Mouse (Mus musculus) megakaryocyte progenitor cell, adult 5-6 weeks (primary cell): Measurements from ENCODE around the gene A830005F24Rik. TPM values are rescaled to one million over a fixed set of nuclear protein-coding genes. Genes with fewer than 3 reads are reported as not detected.
"Not testable (repeated sequence)": the region's sequence is repeated elsewhere in the genome, so short reads cannot be mapped to it uniquely, and the experiment has no call there.

Experiments used
- ATAC-seq: replicated peaks from 2 replicates; pipeline ENCODE4 v1.8.0; 2016; ENCODE audit warnings: mild to moderate bottlenecking, moderate TSS enrichment, inconsistent platforms; ENCODE audit not compliant: poor library complexity
- total RNA-seq, 2 experiments: library from RNA; stranded (forward) in 1 of 2; stranded (reverse) in 1 of 2; fragments of 157-497, 149-512 nt in 1 of 2; fragments of 200-1000 nt in 1 of 2; gene quantifications; 2 replicates each; pipeline versions ENCODE4 v1.2.3 to v1.2.4; 2015 to 2017

Gene A830005F24Rik
- total RNA-seq (2015) (0.71 and 1.0 TPM in 2 replicates), total RNA-seq (2017) (1.2 and 1.4 TPM in 2 replicates)

GRCm38 (mm10) chr13:48513003-48513929, at the start of gene A830005F24Rik, which contains the start of gene Zfp169:
TSS of gene A830005F24Rik (plus strand) at chr13:48513570.
TSS of gene Zfp169 (minus strand) at chr13:48513451.
- peak; percentile 100 for ATAC-seq

DNA sequence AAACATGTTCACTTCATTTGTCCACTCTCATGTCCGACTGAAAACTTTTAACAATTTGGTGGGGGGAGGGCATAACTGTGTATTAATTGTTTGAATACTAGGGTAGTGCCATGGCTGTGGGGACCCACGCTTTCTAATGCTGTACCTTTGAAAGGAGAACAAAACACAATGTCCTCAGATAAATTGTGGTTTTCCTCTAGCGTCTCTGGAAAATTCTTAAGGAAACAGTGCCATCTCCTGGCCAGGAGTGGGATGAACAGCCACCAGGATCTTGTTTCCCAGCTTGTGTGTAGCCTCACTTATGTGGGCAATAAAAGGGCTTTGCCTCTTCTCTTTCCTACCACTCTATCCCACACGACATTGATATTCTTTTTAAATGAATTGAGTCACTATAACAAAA, 49.2 kb upstream of the A830005F24Rik start:
- peak; percentile 80 for ATAC-seq

- no peak for ATAC-seq
Observed at GRCm38 (mm10) chr13:48466186-48466585, 47.2 kb upstream of the A830005F24Rik start.

DNA sequence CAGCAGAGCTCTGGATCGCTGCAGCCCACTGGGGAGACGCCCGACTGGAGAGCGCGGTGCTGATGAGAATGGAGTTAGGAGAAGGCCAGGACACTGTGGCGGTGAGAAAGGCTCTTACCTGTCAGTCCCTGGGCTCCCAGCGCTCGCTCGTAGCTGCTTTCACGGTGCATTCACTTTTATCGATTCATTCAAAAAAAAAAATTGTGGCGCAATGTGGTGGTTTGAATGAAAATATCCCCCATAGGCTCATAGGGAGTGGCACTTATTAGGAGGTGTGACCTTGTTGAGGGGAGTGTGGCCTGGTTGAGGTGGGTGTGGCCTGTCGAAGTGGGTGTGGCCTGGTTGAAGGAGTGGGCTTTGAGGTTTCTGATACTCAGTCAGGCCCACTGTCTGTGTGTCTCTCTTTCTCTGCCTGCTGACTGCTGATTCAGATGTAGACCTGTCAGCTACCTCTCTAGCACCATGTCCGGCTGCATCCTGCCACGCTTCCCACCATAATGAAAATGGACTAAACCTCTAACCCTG, 44.7 kb upstream of the A830005F24Rik start:
- no peak for ATAC-seq

DNA sequence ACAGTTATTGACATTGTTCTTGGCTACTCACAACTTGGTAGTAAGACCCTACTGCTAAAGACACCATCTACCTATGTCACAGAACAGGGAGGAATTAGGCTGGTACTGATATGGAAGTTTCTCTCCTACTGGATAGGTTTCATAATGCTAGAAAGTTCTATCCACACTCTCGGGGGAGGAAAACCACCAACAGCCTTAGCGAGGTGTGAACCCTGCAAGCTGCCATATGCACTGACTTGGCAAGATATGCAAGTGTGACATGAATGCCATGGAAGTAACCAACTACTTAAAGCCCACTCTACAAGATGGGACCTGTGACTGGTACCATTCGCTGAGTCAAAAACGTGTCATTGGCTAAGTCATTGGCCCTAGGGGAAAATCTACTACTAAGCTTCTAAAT, 29.8 kb upstream of the A830005F24Rik start:
- ATAC-seq: no peak

- ATAC-seq: no peak
Observed at GRCm38 (mm10) chr13:48490396-48491182, 22.8 kb upstream of the A830005F24Rik start.

DNA sequence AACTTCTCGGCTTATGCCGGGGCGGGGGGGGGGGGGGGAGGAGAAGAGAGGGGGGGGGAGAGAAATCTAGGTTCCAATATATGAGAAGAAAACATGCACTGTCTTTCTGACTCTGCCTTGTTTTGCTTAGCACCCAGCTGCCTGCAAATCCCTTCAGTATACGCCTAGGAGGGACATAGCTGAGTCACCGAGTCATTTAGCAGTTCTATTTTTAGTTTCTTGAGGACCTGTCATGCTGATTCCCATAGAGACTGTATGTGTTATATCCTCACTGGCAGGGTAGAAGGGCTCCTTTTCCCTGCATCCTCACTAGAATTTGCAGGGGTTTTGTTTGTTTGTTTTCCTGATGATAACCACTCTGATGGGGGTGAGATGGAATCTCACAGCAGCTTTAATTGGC, 20.2 kb upstream of the A830005F24Rik start:
- ATAC-seq: no peak

DNA sequence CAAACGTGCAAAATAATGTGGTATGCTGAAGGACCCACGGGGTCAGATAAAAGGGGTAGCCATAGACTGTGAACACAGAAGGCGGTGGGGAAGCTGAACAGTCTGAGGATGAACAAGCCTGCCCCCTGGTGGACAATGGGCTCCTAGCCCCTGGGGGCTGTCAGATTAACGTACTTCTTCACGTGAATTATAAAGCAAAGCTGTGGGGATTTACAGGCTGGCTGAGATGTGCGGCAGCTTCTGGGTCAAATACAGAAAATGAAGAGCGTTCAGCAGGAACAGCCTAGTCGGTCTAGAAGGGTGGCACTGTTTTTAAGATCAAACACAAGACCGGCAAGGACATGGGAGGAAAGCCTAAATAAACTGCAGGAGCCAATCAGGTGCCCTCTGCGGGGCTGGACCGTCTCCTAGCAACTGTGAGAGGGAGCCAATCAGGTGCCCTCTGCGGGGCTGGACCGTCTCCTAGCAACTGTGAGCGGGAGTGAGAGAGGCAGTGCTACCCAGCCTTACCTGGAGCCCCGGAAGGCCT, 15.6 kb upstream of the A830005F24Rik start:
- ATAC-seq: peak; percentile 63; the same call in 1 of the 2 replicates

GRCm38 (mm10) chr13:48498676-48499075, 14.7 kb upstream of the A830005F24Rik start:
- ATAC-seq: no peak

DNA sequence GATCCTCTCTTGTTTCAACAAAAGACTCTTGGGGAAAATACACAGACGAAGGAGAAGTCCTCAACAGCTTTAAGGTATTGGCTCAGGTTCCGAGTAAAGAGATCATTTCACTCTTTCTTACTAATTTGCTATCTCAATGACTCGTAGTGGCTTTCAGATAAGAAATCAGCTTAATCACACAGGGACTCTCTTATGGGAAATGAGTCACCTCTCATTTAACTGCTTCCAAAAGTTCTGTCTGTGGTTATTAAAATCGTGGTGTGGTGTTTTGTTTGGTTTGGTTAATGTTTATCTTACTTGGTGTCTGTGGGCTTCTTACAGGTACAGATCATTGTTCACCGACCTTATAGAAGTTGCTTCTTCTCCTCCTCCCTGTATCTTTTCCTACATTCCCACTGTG, 10.9 kb upstream of the A830005F24Rik start:
- ATAC-seq: no peak

- ATAC-seq: no peak
Observed at GRCm38 (mm10) chr13:48508661-48509060, 4.7 kb upstream of the A830005F24Rik start.

GRCm38 (mm10) chr13:48515861-48516260, 2.5 kb downstream of the A830005F24Rik start:
- no peak for ATAC-seq

DNA sequence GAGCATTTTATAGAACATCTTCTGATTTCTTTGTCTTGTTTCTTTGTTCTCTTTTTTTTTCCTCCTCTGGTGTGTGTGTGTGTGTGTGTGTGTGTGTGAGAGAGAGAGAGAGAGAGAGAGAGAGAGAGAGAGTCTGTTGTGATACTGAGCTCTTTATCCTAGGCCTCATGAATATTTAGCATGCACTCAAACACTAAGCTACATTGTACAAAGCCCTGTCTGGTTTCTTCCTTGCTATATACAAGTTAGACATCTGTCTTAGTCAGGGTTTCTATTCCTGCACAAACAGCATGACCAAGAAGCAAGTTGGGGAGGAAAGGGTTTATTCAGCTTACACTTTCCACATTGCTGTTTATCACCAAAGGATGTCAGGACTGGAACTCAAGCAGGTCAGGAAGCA, 5.8 kb downstream of the A830005F24Rik start:
- not testable (repeated sequence) for ATAC-seq

GRCm38 (mm10) chr13:48525745-48526144, 12.4 kb downstream of the A830005F24Rik start:
- ATAC-seq: peak; percentile 45

DNA sequence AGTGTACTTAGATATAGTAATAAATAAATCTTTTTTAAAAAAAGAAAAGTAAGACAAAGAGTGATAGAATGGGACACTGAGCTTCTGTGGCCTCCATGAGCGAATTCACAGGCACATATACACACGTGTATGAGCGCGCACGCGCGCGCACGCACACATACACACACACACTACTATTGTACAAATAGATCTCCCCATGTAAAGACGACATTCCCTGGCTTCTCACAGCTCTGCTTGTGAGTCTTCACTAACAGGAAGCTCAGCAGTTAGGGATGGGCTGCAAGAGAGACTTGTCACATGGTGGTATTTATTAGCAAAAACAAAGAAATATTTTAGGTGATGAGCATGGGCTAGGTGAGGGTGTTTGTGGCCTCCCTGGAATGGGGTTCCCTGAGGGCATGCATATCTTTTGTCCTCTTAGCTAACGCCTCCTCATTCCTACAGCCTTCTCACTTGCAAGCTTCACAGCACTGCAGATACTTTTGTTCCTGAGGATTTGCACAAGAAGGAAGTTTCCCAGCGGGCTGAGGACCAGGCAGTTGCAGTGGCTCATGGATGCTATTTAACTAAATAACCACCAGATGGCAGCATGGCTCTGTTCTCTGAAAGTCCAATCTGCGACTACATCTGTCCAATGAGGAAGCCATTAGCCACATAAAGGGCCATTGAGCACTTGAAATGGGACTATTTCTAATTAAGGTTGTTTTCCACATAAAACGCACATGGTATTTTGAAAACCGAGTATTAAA, 14.9 kb downstream of the A830005F24Rik start:
- ATAC-seq: peak; percentile 96

DNA sequence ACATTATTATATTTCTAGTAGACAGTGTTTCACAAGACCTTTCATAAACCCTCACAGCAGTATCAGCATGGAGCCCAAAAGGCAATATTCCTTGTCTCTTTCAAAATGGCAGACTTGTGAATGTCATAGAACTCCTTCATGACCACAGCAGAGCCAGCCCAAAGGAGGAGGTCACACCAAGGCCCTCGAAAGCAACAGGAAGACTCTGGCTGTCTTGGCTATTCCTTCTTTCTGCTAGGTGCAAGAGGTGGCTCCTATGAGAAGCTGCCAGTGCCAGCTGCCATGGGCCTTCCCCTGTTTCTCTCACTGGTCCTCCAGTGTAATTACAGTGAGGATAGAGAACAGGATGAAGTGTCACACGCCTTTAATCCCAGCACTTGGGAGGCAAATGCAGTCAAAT, 15.7 kb downstream of the A830005F24Rik start:
- no peak for ATAC-seq

DNA sequence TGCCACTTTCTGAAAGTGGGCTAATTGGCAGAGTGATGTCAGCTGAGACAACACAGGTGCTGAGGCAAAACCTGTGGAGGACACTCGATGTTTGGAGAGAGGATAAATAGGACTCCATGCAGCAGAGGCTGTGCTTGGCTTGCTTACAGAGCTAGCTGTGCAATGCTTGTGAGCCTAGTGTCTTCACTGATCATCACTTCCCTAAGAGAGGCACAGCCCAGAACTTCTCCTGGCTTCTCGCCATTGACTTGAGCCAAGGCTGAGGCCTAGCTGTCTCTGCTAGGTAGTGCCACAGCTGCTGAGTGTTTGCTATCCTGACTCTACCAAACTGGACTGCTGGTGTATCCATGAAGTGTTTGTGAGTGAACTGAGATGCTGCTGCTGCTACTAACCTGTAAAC, 17.3 kb downstream of the A830005F24Rik start:
- ATAC-seq: 0 out of 2 replicates have a peak, but pooled peaks have one; percentile 23

GRCm38 (mm10) chr13:48531448-48531847, 18.1 kb downstream of the A830005F24Rik start:
- ATAC-seq: no peak

- no peak for ATAC-seq
Observed at GRCm38 (mm10) chr13:48533441-48533840, 20.1 kb downstream of the A830005F24Rik start.

- ATAC-seq: peak; percentile 65
Observed at GRCm38 (mm10) chr13:48540488-48540887, 27.1 kb downstream of the A830005F24Rik start.
